Mouse (Mus musculus) megakaryocyte-erythroid progenitor cell, adult 5-6 weeks (primary cell): ENCODE data around the gene Vmn2r107. TPM values are rescaled to one million over a fixed set of nuclear protein-coding genes. Genes with fewer than 3 reads are reported as not detected.

Experiments used
- ATAC-seq: replicated peaks from 2 replicates; pipeline ENCODE4 v1.8.0; 2016; ENCODE audit warnings: mild to moderate bottlenecking, inconsistent platforms; ENCODE audit not compliant: severe bottlenecking, poor library complexity, low FRiP score, low TSS enrichment
- total RNA-seq, 2 experiments: library from RNA; stranded (forward) in 1 of 2; stranded (reverse) in 1 of 2; fragments of 200-1000, 215-1000 nt in 1 of 2; fragments of >200 nt in 1 of 2; fragmentation: Nextera tagmentation in 1 of 2; gene quantifications; 2 replicates each; pipeline ENCODE4 v1.2.3; 2014 to 2017

Gene Vmn2r107
- total RNA-seq (2014; fragmentation: Nextera tagmentation) = not detected in 2 replicates
- total RNA-seq (2017) = not detected in 2 replicates

DNA sequence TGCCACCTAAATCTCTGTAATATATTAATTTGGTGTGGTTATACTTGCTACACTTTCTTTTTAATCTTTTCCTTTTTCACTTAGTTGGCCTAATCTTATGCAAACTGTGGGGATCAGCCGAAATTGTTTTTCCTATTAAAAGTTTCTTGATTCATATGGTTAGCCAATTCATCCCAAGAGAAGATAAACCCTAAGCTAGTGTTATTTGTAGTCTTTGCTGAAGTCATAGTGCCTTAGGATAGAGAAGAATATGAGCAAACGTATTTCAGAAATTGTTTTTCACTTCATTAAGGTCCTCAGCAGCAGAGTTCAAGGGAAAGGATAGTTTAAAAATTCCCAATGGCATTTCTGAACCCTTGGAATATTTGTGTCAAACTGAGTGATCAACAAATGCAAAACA is at the start of gene Vmn2r107:
Gene Vmn2r107 (plus strand): TSS at position 301 of the 400 bp plus-strand sequence.
- ATAC-seq = no peak

DNA sequence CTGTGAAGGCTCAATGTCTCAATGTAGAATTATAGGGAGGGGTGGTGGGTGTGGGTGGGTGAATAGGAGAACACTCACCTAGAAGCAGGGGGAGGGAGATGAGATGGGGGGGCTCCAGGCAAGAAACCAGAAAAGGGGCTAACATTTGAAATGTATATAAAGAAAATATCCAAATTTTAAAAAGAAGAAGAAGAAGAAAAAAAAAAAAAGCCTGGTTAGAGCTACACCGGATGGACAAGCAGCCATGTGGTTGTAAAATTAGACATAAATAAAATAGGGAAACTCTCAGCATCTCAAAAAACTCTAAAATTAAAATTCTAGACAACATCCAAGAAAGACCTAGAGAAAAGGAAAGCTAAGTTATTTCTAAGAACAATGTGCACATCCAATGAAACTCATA is 39.3 kb upstream of the Vmn2r107 start:
- ATAC-seq = no peak

DNA sequence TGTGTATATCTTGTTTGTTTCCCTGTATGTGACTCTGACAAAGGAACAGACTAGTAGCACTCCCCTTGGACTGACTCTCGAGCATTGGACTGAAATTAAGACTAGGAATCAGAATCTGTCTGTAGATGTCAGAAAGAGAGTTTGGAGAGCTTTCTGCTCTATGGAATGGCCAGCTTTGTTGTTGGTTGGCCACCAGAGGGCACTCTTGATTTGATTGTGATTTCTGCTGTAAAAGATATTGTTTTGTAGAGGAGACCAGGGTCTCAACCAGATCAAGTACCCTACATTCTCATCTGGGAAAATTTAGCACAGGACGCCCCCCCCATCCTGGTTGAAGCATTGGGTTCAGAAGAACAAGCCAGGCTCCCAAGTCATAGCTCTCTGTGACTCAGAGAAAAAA is 54.1 kb downstream of the Vmn2r107 start:
- no peak for ATAC-seq

DNA sequence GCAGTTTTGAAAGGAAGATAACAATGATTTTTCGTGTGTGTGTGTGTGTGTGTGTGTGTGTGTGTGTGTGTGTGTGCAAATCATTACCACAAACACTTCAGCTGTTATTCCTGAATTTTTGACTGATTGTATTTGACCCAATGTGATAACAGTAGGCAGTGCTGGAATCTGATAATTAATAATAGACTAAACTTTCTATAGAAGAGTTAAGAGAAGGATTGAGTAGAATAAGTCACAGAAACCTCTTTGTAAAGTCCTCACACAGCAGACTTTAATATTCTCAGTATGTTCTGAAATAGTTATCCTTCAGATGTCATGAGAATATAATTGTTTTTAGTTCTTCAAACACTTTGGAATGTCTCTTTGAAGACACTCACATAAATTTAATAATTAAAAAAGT is 68.8 kb downstream of the Vmn2r107 start, which contains the start of gene Vmn1r224:
Gene Vmn1r224 (plus strand): TSS at position 301 of the 400 bp plus-strand sequence.
- ATAC-seq = no peak

Other genes with a start within 250 kb of the Vmn2r107 start
- not detected in 2 replicates for gene Fpr-rs7, start 231.0 kb upstream of the Vmn2r107 start, total RNA-seq (2014; fragmentation: Nextera tagmentation)
- not detected in 2 replicates for gene Fpr-rs7, start 231.0 kb upstream of the Vmn2r107 start, total RNA-seq (2017)
- not detected in 2 replicates for gene Fpr-rs6, start 162.1 kb upstream of the Vmn2r107 start, total RNA-seq (2014; fragmentation: Nextera tagmentation)
- not detected in 2 replicates for gene Fpr-rs6, start 162.1 kb upstream of the Vmn2r107 start, total RNA-seq (2017)
- gene Vmn2r105, start 110.2 kb upstream of the Vmn2r107 start, total RNA-seq (2014; fragmentation: Nextera tagmentation) = not detected in 2 replicates
- gene Vmn2r105, start 110.2 kb upstream of the Vmn2r107 start, total RNA-seq (2017) = not detected in 2 replicates
- gene Vmn2r106, start 59.7 kb upstream of the Vmn2r107 start, total RNA-seq (2014; fragmentation: Nextera tagmentation) = not detected in 2 replicates
- not detected in 2 replicates for gene Vmn2r106, start 59.7 kb upstream of the Vmn2r107 start, total RNA-seq (2017)
- gene Vmn1r224, start 68.9 kb downstream of the Vmn2r107 start, total RNA-seq (2014; fragmentation: Nextera tagmentation) = not detected in 2 replicates
- gene Vmn1r224, start 68.9 kb downstream of the Vmn2r107 start, total RNA-seq (2017) = not detected in 2 replicates
- not detected in 2 replicates for gene Vmn2r108, start 136.1 kb downstream of the Vmn2r107 start, total RNA-seq (2014; fragmentation: Nextera tagmentation)
- gene Vmn2r108, start 136.1 kb downstream of the Vmn2r107 start, total RNA-seq (2017) = not detected in 2 replicates
- gene Vmn1r225, start 152.9 kb downstream of the Vmn2r107 start, total RNA-seq (2014; fragmentation: Nextera tagmentation) = not detected in 2 replicates
- not detected in 2 replicates for gene Vmn1r225, start 152.9 kb downstream of the Vmn2r107 start, total RNA-seq (2017)
- gene Vmn2r109, start 219.5 kb downstream of the Vmn2r107 start, total RNA-seq (2014; fragmentation: Nextera tagmentation) = not detected in 2 replicates
- gene Vmn2r109, start 219.5 kb downstream of the Vmn2r107 start, total RNA-seq (2017) = not detected in 2 replicates